9 mouse cellular contexts compared by ENCODE assay signal in genomic region chr4:83794315-83794922, GRCm38 (mm10).
DNase-seq lines count a peak whose midpoint lies in the region; ATAC-seq lines count a peak whose summit lies in the region.
"Had no signal": no experiment of that assay in that cellular context is flagged by ENCODE, and none has a peak within 500 bp of the region (broad histone marks: within the 10 kb centered on the region; RNA-seq: fewer than 3 reads in every experiment).

No protein-coding gene starts in this region.

- H3K4me2 ChIP-seq in kidney, embryonic 14.5 days (replicated peaks; ENCODE audit: low read depth, low read length): no peak overlapping the region
- H3K4me2 ChIP-seq in limb, embryonic 13.5 days (replicated peaks): peak overlapping the region; percentile 42; the same call in 1 of the 2 replicates
- H3K4me2 ChIP-seq in neural tube, embryonic 14.5 days (ENCODE audit: low read depth, low read length): peak overlapping the region; percentile 19; the same call in 1 of the 2 replicates

- no peaks in the 10 kb centered on the region for H3K36me3 ChIP-seq in kidney, embryonic 14.5 days (ENCODE audit: control insufficient read depth, insufficient read depth, low read length)
- H3K36me3 ChIP-seq in limb, embryonic 13.5 days: no peaks in the 10 kb centered on the region
- H3K36me3 ChIP-seq in neural tube, embryonic 14.5 days (ENCODE audit: control insufficient read depth, insufficient read depth, low read length): no peaks in the 10 kb centered on the region

- peak; percentile 81 for ATAC-seq in common myeloid progenitor, adult 5-6 weeks (replicated peaks; ENCODE audit: low read depth, poor library complexity, severe bottlenecking)
- ATAC-seq in kidney, embryonic 14.5 days (ENCODE audit: low FRiP score, low TSS enrichment): peak; percentile 71; the same call in 1 of the 2 replicates
- ATAC-seq in limb, embryonic 13.5 days (ENCODE audit: low FRiP score, low read depth): peak; percentile 62; the same call in 1 of the 2 replicates
- ATAC-seq in neural tube, embryonic 14.5 days (ENCODE audit: low read depth): peak; percentile 81

- no peak overlapping the region for H3K4me3 ChIP-seq in kidney, embryonic 14.5 days (ENCODE audit: low read length)
- no peak overlapping the region for H3K4me3 ChIP-seq in limb, embryonic 13.5 days
- H3K4me3 ChIP-seq in neural tube, embryonic 14.5 days (ENCODE audit: low read depth, low read length): no peak overlapping the region
- H3K4me3 ChIP-seq: erythroblast, embryonic 14.5 days had no signal

- H3K27ac ChIP-seq in kidney, embryonic 14.5 days (ENCODE audit: low read depth, low read length): no peak overlapping the region
- no peak overlapping the region for H3K27ac ChIP-seq in limb, embryonic 13.5 days
- H3K27ac ChIP-seq in neural tube, embryonic 14.5 days (ENCODE audit: low read depth, low read length): no peak overlapping the region

- 23% methylated on average over 9 of the region's 9 CpGs for WGBS in kidney, embryonic 14.5 days
- WGBS in limb, embryonic 13.5 days: 16% methylated on average over 9 of the region's 9 CpGs
- WGBS in neural tube, embryonic 14.5 days: 20% methylated on average over 9 of the region's 9 CpGs

- no peaks in the 10 kb centered on the region for H3K27me3 ChIP-seq in kidney, embryonic 14.5 days (ENCODE audit: control insufficient read depth, insufficient read depth, low read length)
- no peaks in the 10 kb centered on the region for H3K27me3 ChIP-seq in limb, embryonic 13.5 days
- H3K27me3 ChIP-seq in neural tube, embryonic 14.5 days (ENCODE audit: control insufficient read depth, insufficient read depth, low read length): no peaks in the 10 kb centered on the region

- H3K9me3 ChIP-seq in kidney, embryonic 14.5 days (ENCODE audit: control insufficient read depth, low read length): no peaks in the 10 kb centered on the region
- no peaks in the 10 kb centered on the region for H3K9me3 ChIP-seq in limb, embryonic 13.5 days
- H3K9me3 ChIP-seq in neural tube, embryonic 14.5 days (ENCODE audit: control insufficient read depth, low read length): no peaks in the 10 kb centered on the region

- H3K4me1 ChIP-seq in kidney, embryonic 14.5 days (ENCODE audit: control insufficient read depth, insufficient read depth, low read length): peaks cover 7% of the 10 kb centered on the region; the same call in 1 of the 2 replicates
- H3K4me1 ChIP-seq in limb, embryonic 13.5 days: peaks cover 38% of the 10 kb centered on the region
- H3K4me1 ChIP-seq in neural tube, embryonic 14.5 days (ENCODE audit: control insufficient read depth, insufficient read depth, low read length): peaks cover 5% of the 10 kb centered on the region; the same call in 1 of the 2 replicates

- peak; percentile 29 for DNase-seq in urinary bladder, postnatal 14 days (ENCODE audit: low spot score)
- no peak for DNase-seq in urinary bladder, postnatal 4 days (ENCODE audit: low spot score in 2 of 2)
- DNase-seq in gastrocnemius, postnatal 10 days: peak; percentile 25
- no peak for DNase-seq in spleen, adult 18-20 months

- H3K9ac ChIP-seq in kidney, embryonic 14.5 days (ENCODE audit: low read depth, low read length): no peak overlapping the region
- H3K9ac ChIP-seq in limb, embryonic 13.5 days: no peak overlapping the region
- no peak overlapping the region for H3K9ac ChIP-seq in neural tube, embryonic 14.5 days (replicated peaks; ENCODE audit: low read depth, low read length)

Comparison
In these comparisons a context has a peak if more than half of its experiments do, and no peak if none do; other contexts are left out.
1. DNase-seq: peak in urinary bladder, postnatal 14 days (single experiment) and gastrocnemius, postnatal 10 days (single experiment); none in urinary bladder, postnatal 4 days (0 of 2) and spleen, adult 18-20 months (0 of 2).
2. Peak in every context shown above with its lines, with median percentiles within 50 percentile points of each other: ATAC-seq.